Mouse (Mus musculus) 3T3-L1 (cell line): ENCODE results near the gene Sema3b.

ENCODE experiments used
- DNase-seq: peaks from one replicate; pipeline ENCODE4 v3.0.0-alpha.2; 2015; ENCODE audit warnings: low read depth, low spot score

Gene Sema3b

GRCm38 (mm10) chr9:107608741-107609432 is at the start of gene Sema3b:
Gene Sema3b, minus strand, starts transcription at chr9:107609229.
- DNase-seq, result no peak

- no peak for DNase-seq
Measured at GRCm38 (mm10) chr9:107658096-107658495, 49.1 kb upstream of the Sema3b start.

DNA sequence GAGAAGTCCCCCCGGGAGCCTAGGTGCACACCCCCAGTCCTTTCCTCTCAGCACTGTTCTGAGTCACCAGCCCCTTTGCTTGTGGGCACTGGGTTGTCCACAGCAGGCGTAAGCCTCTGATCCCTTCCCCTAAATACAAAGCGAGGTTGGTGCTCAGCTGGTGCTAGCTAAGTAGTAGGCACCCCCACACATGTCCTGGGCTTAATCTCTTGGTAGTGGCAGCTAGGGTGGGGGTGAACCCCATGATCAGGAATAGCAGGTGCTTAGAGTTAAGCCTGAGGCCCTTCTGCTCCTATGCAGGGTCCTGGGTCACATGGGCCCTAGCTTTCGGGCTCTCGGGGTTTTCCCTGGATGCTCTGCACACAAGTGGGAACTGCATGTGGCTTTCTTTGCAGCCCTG is 48.1 kb upstream of the Sema3b start:
- DNase-seq, result no peak

DNA sequence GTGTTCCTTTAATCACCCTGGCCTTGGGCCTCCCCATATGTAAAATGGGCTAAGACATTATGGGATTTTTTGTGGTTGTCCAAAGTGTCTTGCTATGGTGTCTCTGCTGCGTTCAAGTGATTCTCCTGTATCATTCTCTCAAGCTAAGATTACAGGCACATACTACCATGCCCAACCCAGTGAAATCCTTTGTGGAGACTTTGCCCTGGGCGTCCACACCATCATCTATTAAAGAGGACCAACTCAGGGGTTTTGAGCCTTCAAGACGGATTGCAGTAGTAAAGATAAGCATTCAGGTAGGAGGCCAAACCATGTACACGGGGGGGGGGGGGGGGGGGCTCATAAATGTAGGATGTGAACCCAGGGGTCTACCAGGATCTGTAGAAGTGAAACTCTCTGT is 45.6 kb upstream of the Sema3b start:
- no peak for DNase-seq

- DNase-seq, result no peak
Measured at GRCm38 (mm10) chr9:107653474-107653873, 44.4 kb upstream of the Sema3b start.

DNA sequence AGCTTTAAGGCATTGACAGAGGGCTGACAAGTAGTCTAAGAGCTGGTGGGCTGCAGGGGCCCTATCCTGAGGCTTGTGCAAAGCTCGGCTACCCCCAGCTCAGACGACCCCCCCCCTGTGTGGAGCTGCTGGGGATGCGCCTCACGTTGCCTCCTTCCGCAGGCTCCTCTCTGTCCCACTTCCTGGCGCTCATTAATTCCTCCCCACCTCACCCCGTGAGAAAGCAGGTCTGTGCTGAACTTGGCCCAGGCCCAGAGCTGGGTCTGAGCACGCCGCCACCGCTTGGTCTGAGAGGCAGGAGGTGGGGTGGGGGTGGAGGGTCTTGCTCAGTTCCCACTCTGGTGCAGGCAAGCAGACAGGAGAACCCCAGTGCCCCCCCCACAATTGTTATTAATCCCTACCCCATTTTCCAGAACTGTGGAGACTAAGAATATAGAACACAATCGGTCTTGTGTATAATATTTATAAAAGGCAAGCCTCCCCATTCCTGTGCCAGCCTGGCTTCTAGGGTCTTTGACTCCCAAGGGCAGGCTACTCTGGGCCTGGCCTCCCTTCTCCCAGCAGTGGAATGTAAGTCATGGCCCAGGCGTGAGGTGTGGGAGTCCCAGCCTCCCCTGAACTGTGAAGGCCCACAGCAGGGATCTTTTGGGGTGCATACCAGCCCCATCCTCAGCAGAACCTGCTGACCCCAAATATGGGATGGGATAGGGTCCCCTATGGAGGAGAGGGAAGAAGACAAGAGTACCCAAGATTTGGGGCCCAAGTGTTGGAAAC is 41.9 kb upstream of the Sema3b start:
- no peak for DNase-seq

- DNase-seq, result no peak
Measured at GRCm38 (mm10) chr9:107650225-107650624, 41.2 kb upstream of the Sema3b start.

- peak; percentile 55 for DNase-seq
Measured at GRCm38 (mm10) chr9:107648767-107649166, 39.7 kb upstream of the Sema3b start.

DNA sequence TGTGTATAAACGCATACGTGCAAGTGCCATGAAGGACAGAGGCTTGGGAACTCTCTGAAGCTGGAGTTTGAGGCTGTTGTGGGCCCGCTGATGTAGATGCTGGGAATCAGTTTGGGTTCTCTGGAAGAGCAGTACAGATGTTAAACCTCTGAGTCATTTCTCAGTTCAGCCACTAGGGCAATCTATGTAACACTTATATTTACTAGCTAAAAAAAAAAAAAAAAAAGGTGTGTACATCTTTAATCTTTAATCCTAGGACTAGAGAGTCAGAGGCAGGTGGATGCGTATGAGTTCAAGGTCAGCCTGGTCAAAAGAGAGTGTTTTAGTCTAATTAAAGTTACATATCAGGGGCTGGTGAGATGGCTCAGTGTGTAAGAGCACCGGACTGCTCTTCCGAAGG is 37.9 kb upstream of the Sema3b start:
- DNase-seq, result peak; percentile 65

DNA sequence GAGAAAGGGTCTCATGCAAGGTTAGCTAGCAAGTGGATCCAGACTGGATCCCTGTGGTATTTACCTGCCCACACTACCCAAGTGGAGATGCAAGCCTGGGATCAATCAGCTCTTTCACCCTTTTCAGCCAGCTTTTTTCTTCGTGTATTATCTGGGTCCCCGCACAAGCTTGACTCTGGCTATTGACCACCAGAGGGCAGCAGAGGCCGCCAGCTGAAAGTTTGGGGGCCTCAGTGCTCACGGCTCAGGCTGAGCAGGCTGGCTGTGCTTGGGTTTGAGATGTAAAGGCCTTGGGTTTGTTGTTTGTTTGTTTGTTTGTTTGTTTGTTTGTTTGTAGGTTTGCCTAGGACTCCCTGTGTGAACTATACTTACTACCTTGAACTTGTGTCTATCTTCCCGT is 36.5 kb upstream of the Sema3b start:
- peak; percentile 87 for DNase-seq

DNA sequence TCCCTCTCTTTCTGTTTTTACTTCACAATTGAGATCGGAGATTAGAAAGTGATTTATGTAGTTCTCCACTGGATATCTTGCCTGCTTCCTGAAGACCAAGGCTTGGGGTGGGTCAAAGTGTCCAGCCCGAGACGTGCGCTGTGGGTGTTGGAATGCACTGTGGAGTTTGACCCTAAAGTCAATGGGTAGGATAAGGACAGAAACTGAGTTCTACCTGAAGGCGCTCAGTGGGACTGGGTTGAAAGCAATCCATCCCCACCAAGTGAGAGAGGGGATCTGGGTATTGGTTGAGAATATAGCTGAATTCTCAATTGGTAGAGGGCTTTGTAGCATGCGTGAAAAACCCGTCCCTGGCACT is 36.1 kb upstream of the Sema3b start:
- DNase-seq, result no peak

DNA sequence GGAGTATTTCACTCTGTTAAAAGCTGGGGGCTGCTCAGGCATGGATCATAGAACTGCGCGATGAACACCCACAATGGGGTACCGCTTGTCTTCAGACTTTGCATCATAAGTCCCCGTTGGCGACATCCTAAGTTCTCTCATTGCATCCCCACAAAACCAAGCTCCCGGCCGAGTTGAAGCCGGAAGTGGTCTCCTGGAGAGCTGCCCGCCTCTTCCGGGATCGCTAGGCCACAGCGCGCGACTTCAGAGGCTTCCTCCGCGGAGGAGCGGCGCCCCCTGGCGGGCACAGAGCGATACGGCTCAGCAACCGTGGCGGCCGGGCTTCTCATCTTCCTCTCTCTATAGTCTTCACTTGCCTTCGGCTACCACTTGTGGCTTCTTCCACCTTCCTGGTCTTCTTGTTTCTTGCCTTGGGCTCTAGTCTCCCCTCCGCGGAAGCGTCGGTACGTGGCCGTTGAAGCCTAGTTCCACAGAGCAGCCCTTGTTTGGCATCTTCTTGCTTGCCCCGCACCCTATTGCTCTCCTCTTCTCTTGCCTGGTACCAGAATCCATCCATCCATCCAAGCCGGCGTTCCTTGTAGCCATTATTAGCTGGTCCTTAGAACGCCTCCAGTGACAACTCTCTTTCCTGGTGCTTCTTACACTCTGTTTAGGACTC is 35.6 kb upstream of the Sema3b start:
- peak; percentile 90 for DNase-seq

DNA sequence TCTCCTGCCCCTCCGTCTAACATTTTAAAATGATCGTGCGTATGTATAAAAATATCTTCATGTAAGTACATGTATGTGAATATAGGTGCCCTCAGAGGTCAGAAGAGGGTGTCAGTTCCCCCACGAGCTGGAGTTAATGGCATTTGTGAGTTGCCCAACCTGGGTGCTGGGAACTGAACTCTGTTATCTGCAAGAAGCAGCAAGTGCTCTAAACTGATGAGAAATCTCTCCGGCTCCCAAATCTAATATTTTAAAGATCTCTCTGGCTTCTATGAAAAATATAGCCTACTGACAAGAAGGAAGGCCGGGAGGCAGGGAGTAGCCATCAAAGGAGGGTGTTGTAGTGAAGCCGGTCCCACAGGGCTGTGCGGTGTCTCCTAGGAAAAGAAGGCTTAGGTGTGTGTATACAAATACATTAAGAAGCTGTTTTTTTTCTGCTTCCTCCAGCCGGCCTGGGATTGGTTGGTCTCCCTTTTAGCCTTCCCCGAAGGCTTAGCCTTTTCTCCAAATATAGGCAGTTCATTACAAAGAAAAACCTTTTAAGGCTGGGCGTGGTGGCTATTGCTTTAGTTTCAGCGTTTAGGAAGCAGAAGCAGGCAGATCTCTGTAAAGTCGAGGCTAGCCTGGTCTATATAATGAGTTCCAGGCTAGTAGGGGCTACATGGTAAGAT is 34.6 kb upstream of the Sema3b start:
- DNase-seq, result no peak

DNA sequence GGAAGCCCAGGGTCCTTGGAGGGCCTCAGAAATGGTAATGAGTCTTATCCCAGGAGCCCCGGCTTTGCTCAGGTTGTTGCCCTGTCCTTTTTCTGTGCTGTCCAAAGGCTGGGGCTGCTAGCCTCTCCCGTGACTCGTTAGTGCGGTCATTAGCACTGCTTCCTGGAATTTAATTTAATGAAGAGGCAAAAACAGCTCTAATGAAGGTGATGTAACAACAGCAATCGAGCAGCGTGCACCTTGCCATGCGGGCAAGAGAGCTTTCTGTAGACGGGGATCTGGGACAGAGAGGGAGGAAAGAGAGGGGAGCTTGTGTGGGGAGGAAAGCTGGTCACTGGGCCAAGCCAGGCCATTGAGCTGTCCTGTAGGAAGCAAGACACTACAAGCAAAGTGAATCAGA is 32.6 kb upstream of the Sema3b start:
- DNase-seq, result no peak

GRCm38 (mm10) chr9:107640257-107640772 is 31.3 kb upstream of the Sema3b start:
- no peak for DNase-seq

DNA sequence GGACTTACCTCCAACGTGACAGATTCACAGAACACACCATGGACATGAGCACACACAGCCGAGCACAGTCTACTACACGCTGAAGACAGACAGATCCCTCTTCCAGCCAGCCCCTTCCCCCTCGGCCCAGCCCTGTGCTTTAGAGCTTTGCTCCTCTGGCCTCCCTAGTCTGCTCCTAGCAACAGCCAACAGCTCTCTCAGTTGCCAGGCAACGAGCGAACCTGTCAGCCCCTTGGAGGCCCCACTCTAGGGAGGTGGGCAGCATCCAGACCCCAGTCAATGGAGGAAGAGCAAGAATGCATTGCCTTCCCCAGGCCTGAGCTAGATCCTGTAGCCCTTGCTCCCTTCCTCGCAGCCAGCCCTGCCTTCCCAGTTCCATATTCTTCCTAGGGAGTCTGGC is 28.0 kb upstream of the Sema3b start:
- no peak for DNase-seq

- DNase-seq, result peak; percentile 98
Measured at GRCm38 (mm10) chr9:107635279-107636028, 26.4 kb upstream of the Sema3b start, which contains the start of gene Gnai2. Gene Gnai2, minus strand, starts transcription at chr9:107635367.

DNA sequence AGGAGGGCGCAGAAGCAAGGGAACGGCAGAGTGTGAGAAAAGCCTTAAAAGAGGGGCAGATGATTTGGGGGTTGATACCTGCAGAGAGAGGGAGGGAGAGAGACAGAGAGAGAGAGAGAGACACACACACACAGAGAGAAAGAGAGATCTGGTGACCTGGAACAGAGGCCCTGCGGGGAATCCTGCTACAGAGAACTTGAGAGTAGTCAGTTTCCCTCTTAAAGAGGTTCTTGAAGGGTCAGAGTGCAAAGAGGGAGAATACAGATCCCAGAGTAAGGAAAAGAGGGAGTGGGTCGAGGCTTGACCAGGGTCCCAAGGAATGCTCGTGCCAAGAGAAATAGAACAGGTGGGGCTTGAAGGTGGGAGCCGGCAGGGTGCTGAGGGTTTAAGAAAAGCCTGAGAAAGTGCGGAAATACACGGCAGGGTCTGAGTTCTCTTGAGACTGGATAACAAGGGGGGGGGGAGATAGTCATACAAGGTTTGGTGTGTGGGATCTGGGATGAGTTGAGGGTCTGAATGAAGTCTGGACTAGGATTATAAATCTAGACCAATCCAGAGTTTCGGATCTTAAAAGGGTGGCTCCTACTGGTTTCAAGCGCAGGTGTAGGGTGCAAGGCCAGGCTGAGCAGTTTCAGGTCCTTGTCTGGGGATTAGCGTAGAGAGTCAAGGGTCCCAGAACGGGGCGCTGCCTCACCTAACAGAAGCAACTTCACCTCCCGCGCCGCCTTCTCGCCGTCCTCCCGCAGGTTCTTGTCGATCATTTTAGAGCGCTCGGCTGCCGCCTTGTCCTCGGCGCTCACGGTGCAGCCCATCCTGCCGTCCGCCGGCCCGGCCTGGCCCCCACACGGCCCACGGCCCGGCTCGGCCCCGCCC is 25.6 kb upstream of the Sema3b start:
- peak; percentile 45 for DNase-seq

- peak; percentile 53 for DNase-seq
Measured at GRCm38 (mm10) chr9:107633661-107634405, 24.8 kb upstream of the Sema3b start.
